Mouse (Mus musculus) MN1 (cell line): Measurements from ENCODE around the gene Cyb5d1.
A peak's percentile ranks its signal among the peaks of the same experiment; 100 is the strongest.

Experiments used
- DNase-seq: peaks from one replicate; pipeline ENCODE4 v3.0.0-alpha.2; 2016; ENCODE audit warnings: low spot score

Cyb5d1 gene

GRCm38 (mm10) chr11:69395235-69395633 is at the start of gene Cyb5d1, which contains the start of gene Naa38:
Gene Cyb5d1 (minus strand): TSS chr11:69395631.
Gene Naa38 (plus strand): TSS chr11:69395487.
- peak; percentile 90 for DNase-seq

- peak; percentile 60 for DNase-seq
These were observed 47.9 kb upstream of the Cyb5d1 start for GRCm38 (mm10) chr11:69443328-69443727.

- peak; percentile 52 for DNase-seq
These were observed 41.9 kb upstream of the Cyb5d1 start for GRCm38 (mm10) chr11:69437291-69437690.

DNA sequence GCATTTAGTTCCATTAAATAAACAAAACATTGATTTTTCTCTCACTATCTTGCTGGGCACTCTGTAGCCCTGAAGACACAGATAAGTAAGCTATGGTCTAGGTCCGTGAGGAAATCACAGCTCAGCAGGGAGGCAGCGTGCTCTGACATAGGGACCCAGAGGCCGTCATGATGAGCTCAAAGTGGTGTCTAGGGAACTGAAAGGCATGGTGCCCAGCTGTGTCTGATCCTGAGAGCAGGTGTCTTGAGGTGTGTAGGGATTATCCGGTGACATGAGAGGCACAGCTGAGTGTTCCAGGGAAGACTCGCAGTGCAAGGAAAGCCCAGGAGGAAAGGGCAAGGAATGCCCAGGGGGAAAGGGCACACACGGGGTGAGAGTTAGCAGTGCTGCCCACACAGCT is 37.8 kb upstream of the Cyb5d1 start:
- no peak for DNase-seq

DNA sequence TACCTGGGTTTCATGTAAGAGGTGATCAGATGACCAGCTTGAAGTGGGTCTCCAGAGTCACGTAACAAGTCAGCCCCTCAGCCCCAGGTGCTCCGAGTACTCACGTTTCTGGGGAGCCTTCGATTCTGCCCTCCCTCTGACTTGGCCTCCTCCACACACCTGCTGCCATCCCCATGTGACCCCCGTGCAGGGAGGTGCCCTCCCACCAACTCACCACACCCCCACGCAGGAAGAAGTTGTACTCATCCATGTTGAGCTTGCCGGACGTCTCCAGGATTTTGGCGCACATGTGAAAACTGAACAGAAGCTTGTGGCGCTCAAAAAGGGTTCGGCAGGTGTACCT is 37.2 kb upstream of the Cyb5d1 start:
- DNase-seq = no peak

DNA sequence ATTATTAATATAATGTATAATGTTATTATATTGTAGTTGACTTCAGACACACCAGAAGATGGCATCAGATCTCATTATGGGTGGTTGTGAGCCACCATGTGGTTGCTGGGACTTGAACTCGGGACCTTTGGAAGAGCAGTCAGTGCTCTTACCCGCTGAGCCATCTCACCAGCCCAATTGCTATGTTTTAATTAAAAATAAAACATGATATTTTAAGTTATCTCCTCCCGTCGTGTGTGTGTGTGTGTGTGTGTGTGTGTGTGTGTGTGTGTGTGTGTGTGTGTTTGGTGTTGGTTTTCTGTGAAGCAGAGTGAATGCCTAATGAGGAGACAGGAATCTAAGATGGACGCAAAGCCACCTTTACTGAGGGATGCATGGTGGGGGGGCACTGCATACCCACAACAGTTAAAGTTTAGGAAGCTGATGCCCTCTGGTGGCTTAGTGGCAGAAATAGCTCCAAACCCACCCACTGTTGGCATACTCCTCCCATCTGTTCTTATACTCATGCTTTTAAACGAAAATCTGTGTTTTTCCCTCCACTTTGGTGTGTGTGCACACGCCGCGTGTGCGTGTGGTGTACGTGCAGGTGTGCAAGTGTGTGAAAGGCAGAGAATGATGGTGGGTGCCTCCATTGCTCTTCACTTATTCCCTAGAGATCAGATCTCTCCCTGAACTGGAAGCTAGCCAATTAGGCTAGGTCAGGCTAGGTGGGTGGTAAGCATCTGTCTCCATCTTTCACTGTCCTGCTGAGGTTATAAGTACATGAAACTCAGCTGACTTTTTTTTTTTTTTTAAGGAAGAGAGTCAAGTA is 36.6 kb upstream of the Cyb5d1 start:
- peak; percentile 72 for DNase-seq

- DNase-seq = no peak
These were observed 35.2 kb upstream of the Cyb5d1 start for GRCm38 (mm10) chr11:69430631-69431030.

DNA sequence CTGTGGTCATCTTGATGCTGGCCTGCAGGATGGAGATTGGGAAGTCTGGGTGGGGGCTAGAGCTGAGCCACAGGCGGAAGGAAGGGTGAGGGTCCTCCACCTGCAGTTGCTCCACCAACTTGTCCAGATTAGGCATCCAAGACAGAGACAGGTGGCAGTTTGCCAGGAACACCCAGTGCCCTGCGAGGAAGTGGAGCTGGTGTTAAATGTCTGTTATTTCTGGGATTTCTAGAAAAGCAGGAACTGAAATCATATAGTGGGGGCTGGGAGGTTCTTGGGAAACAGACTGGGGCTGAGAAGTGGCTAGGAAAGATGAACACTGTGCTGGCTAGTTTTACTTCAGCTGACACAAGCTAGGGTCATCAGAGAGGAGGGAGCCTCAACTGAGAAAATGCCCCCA is 33.9 kb upstream of the Cyb5d1 start:
- DNase-seq = peak; percentile 10

- no peak for DNase-seq
These were observed 33.3 kb upstream of the Cyb5d1 start for GRCm38 (mm10) chr11:69428751-69429150.

- DNase-seq = no peak
These were observed 30.8 kb upstream of the Cyb5d1 start for GRCm38 (mm10) chr11:69426246-69426645.

GRCm38 (mm10) chr11:69423885-69424284 is 28.5 kb upstream of the Cyb5d1 start:
- DNase-seq = no peak

- no peak for DNase-seq
These were observed 27.4 kb upstream of the Cyb5d1 start for GRCm38 (mm10) chr11:69422842-69423241.

DNA sequence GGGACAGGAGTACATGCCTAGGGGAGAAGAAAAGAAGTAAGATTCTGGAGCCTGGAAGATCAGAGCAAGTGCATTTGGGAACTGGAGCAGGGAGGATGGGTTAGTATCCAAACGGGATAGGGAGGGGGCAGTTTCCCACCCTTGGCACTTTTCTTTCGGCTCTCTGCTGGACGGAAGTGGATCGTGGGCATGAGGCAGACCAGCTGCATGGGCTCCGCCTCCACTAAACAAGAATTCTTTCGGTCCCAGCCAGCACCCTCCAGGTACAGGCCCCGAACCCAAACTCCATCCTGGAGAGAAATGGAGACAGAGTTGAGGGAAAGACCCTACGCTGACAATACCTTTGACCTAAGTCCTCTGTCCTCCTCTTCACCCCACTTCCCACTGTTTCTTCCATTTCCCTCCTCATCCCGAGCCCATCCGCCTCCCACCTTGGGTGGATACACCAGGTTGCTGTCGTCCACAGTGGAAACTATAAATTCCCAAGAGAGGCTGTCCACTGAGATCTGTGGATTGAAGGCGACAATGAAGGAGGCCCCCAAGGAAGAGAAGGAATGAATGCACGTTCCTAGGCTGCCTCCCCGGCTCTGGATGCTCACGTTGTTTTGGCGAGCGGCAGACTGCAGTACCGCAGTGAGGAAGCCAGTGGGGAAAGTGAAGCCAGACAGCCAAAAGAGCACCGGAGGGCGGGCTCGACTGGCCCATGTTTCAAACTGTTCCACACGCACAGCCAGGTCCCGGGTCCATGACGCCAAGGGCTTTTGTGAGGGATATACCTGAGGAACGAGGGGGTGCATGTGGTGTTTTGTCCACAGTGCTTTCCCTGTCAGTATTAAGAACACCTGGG is 25.9 kb upstream of the Cyb5d1 start:
- DNase-seq = no peak

DNA sequence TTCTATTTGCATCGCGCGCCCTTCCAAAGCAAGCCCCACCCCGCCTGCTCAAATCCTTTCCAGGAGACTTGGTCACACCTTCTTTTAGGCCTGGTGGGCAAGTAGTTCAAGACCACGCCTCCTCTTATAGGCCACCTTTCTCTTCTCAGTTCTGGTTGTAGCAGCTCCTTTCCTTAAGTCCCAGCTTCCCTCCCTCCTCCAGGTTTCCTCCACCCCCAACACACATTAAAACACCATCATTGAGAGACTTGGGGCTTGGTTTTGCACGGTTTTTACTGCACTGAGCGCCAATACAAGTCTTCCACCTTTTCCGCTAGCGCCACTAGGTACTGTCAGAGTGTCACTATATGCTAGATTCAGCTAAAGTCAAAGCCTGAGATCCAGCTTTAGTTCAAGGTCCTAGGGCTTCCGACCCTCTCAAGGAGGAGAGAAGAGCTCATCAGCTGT is 25.1 kb upstream of the Cyb5d1 start:
- DNase-seq = no peak

DNA sequence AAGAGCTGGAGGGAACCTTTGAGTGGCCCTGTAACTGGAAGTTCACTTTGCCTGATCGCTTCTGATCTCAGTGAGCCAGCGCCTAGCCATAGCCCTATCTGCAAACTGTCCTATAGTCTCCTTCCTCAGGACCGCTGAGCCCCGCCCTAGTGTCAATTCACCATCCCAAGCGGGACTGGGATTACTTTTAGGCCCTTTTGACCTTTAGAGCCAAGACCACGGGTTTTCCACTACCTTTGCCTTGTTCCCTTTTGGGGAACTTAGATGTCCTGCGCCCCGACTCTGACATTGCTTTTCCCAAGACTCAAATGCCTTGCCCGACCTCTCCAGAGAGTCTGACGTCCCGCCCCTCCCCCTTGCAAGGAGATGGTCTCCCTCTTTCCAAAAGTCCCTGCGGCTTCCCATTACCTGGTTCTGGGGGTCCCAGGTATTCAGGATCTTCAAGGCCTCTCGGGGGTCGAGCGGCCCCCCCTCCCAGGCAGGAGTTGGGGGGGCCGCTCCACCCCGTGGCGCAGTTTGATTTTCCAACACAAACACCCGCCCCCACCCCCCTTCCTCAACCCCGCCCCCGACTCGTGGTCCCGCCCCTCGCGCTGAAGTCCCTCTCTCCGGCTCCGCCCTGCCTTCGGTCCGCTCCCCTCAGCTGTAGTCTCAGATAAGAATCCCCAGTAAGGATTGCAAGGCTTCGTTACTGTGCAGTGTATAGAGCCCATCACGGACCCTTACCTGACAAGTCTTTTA is 24.6 kb upstream of the Cyb5d1 start:
- DNase-seq = peak; percentile 65

DNA sequence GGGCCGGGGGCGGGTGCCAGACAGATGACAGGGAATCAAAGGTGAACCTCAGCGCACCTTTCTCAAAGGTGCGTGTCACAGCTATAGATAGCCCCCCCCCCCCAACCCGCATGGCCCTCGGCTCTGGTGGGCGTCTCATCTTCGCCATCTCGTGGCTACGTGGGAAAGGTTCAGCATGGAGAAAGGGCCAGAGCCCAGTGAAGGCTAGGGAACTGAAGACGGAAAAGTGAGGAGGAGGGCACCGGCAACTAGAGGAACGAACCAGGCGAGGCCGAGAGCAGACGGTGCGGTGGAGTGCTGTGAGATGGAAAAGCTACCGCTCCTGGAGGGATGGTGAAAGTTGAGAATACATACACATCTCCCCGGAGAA is 24.0 kb upstream of the Cyb5d1 start:
- peak; percentile 71 for DNase-seq

GRCm38 (mm10) chr11:69418481-69419442 is 23.3 kb upstream of the Cyb5d1 start:
- peak; percentile 96 for DNase-seq

DNA sequence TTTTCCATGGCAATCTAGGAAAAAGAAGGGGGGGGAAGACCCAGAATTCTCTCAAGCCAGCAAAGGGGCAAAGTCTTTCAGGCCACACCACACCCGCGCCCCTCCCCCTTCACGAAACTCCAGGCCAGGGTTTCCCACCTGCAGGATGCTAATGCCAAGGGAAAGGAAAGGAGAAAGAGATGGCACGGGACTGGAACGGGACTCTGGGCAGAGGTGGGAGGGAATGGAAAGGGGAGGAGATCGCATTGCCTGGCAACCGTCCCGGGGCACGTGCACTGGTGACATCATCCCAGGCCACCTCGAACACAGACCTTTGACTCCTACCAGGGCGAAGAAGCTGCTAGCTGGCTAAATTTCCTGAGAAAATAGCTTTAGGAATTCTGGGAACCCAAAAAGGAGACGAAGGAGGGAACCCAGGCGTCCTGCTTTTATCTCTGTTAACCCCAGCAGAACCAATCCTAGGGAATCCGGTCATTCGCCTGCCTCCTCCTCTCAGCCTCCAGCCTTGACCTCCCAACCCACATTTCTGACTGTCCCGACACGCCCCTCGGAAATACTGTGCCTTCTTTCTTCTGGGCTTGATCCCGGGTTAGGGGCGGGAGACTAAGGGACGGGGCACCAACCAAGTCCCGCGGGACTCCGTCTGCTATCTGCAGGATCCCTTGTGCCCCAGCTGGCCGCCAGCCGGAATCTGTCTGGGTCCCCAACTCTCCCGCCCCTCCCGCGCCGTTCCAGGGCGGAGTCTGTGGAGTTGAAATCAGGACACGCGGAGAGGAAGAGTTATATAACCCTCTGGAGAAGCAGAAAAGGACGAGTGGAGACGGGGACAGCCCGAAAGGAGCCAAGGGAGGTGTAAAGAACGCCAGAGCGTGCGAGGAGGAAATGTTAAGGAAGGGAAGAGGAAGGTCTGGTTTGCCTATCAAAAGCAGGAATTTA is 22.3 kb upstream of the Cyb5d1 start:
- peak; percentile 96 for DNase-seq

DNA sequence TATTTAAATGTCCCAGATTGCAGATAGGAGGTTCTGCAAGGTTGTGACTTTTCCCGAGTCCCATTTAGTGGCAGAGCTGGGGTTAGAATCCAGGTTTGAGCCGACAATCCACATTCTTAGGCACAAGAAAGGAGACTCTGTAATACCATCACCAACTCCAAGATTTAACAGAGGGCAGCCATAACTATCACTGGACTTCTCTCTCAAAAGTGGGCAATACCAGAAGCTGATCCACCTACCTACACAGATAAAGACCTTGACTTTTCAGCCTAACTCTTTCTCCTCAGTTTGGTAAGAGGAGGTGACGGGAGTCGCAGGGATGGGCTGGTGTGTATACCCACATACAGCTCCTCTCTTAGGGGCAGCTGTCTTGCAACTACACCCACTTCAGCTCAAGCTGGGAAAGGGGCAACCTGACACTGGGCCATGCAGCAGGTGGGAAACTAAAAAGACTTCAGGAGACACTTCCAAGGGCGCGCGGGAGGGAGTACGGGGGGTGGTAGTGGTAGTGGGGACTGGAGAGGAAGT is 21.6 kb upstream of the Cyb5d1 start:
- peak; percentile 19 for DNase-seq

DNA sequence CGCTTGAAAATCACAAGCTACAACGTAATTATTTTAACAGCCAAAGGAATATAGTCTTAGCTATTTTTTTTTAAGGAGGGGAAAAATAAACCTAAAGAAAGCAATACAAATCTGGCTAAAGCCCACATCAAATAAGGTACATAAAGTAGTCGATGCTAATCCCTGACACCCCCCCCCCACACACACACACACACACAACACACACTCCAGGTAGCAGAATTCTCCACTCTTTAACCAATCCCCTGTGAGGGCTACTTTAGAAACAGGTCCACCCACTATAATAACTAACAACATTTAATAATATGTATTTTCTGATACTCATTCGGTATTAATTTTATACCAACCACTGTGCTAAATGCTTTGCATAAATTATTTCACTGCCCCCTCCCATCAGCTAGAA is 21.1 kb upstream of the Cyb5d1 start:
- DNase-seq = no peak
